Mouse (Mus musculus): ENCODE data around the gene Rflnb. TPM values are rescaled to one million over a fixed set of nuclear protein-coding genes. Genes with fewer than 3 reads are reported as not detected.

Gene Rflnb
- total and polyA plus RNA-seq, 3 experiments, result 18.5 to 36.7 (median 30.7) TPM

- WGBS, result 70% methylated on average over 5 of the region's 5 CpGs
- intact Hi-C loops (cut with DNase I), result no loop called here
- Histone ChIP-seq H3K36me3 (ENCODE audit: control insufficient read depth, insufficient read depth, low read length) (no peaks in the 10 kb centered on the region), H3K27ac (peak overlapping the region; percentile 23; the same call in 1 of the 2 replicates), H3K27me3 (ENCODE audit: control insufficient read depth, insufficient read depth, low read length) (no peaks in the 10 kb centered on the region), H3K4me3 (no peak overlapping the region), H3K4me1 (ENCODE audit: control insufficient read depth, insufficient read depth, low read length) (peaks cover 4% of the 10 kb centered on the region), H3K9ac (ENCODE audit: low read depth, low read length) (no peak overlapping the region), H3K79me2 (replicated peaks; ENCODE audit: control insufficient read depth, insufficient read depth, low read length) (no peaks in the 10 kb centered on the region)
- TF ChIP-seq POLR2A (IDR thresholded peaks at IDR 0.05; ENCODE audit: insufficient read depth, low read depth, low read length) (no peak), CTCF (IDR thresholded peaks at IDR 0.05) (no peak), EP300 (IDR thresholded peaks at IDR 0.05; ENCODE audit: insufficient read depth, low read depth, low read length) (no peak)
- DNase-seq, result no peak
Measured at GRCm38 (mm10) chr11:76050967-76051512, 23.5 kb upstream of the Rflnb start.

GRCm38 (mm10) chr11:76050509-76050908 is 22.9 kb upstream of the Rflnb start:
- no peaks in the 10 kb centered on the region for H3K36me3 ChIP-seq (ENCODE audit: control insufficient read depth, insufficient read depth, low read length)
- no peak overlapping the region for H3K9ac ChIP-seq (ENCODE audit: low read depth, low read length)
- 51% methylated on average over 3 of the region's 3 CpGs for WGBS
- no peaks in the 10 kb centered on the region for H3K79me2 ChIP-seq (replicated peaks; ENCODE audit: control insufficient read depth, insufficient read depth, low read length)
- intact Hi-C loops (cut with DNase I), result no loop called here
- no peak overlapping the region for H3K4me3 ChIP-seq
- H3K4me1 ChIP-seq (ENCODE audit: control insufficient read depth, insufficient read depth, low read length), result peaks cover 3% of the 10 kb centered on the region
- H3K27ac ChIP-seq, result no peak overlapping the region
- H3K27me3 ChIP-seq (ENCODE audit: control insufficient read depth, insufficient read depth, low read length), result no peaks in the 10 kb centered on the region
- TF ChIP-seq EP300 (IDR thresholded peaks at IDR 0.05; ENCODE audit: insufficient read depth, low read depth, low read length) (no peak), POLR2A (IDR thresholded peaks at IDR 0.05; ENCODE audit: insufficient read depth, low read depth, low read length) (no peak), CTCF (IDR thresholded peaks at IDR 0.05) (no peak)
- DNase-seq, result no peak

GRCm38 (mm10) chr11:76045367-76045766 is 17.8 kb upstream of the Rflnb start:
- intact Hi-C loops (cut with DNase I), result no loop called here

GRCm38 (mm10) chr11:76044468-76044867 is 16.9 kb upstream of the Rflnb start:
- peaks cover 34% of the 10 kb centered on the region for H3K4me1 ChIP-seq (ENCODE audit: control insufficient read depth, insufficient read depth, low read length)
- intact Hi-C loops (cut with DNase I), result no loop called here
- DNase-seq, result no peak
- H3K36me3 ChIP-seq (ENCODE audit: control insufficient read depth, insufficient read depth, low read length), result peaks cover 9% of the 10 kb centered on the region
- no peaks in the 10 kb centered on the region for H3K79me2 ChIP-seq (replicated peaks; ENCODE audit: control insufficient read depth, insufficient read depth, low read length)
- no peaks in the 10 kb centered on the region for H3K27me3 ChIP-seq (ENCODE audit: control insufficient read depth, insufficient read depth, low read length)
- H3K4me3 ChIP-seq, result no peak overlapping the region
- peak overlapping the region; percentile 11; the same call in 1 of the 2 replicates for H3K9ac ChIP-seq (ENCODE audit: low read depth, low read length)
- peak overlapping the region; percentile 93 for H3K27ac ChIP-seq
- TF ChIP-seq EP300 (IDR thresholded peaks at IDR 0.05; ENCODE audit: insufficient read depth, low read depth, low read length) (no peak), CTCF (IDR thresholded peaks at IDR 0.05) (no peak), POLR2A (IDR thresholded peaks at IDR 0.05; ENCODE audit: insufficient read depth, low read depth, low read length) (no peak)
- whole genome bisulfite sequencing, result 71% methylated on average over 6 of the region's 6 CpGs

More at GRCm38 (mm10) chr11:76045367-76045766, 17.8 kb upstream of the Rflnb start:
- no peak for TF ChIP-seq EP300 (IDR thresholded peaks at IDR 0.05; ENCODE audit: insufficient read depth, low read depth, low read length)
- Histone ChIP-seq H3K9ac (ENCODE audit: low read depth, low read length) (no peak overlapping the region), H3K4me1 (ENCODE audit: control insufficient read depth, insufficient read depth, low read length) (peaks cover 32% of the 10 kb centered on the region), H3K79me2 (replicated peaks; ENCODE audit: control insufficient read depth, insufficient read depth, low read length) (no peaks in the 10 kb centered on the region), H3K4me3 (no peak overlapping the region), H3K27ac (peak overlapping the region; percentile 93), H3K36me3 (ENCODE audit: control insufficient read depth, insufficient read depth, low read length) (peaks cover 9% of the 10 kb centered on the region), H3K27me3 (ENCODE audit: control insufficient read depth, insufficient read depth, low read length) (no peaks in the 10 kb centered on the region)
- WGBS, result 35% methylated on average over 6 of the region's 6 CpGs
- DNase-seq, result no peak

- peaks cover 38% of the 10 kb centered on the region for H3K4me1 ChIP-seq (ENCODE audit: control insufficient read depth, insufficient read depth, low read length)
- no peaks in the 10 kb centered on the region for H3K79me2 ChIP-seq (replicated peaks; ENCODE audit: control insufficient read depth, insufficient read depth, low read length)
- WGBS, result 5% methylated on average over 5 of the region's 5 CpGs
- DNase-seq, result peak; percentile 64 to 78
- TF ChIP-seq EP300 (IDR thresholded peaks at IDR 0.05; ENCODE audit: insufficient read depth, low read depth, low read length), result peak; percentile 98
- peak; percentile 60; the same call in 1 of the 2 replicates for TF ChIP-seq POLR2A (IDR thresholded peaks at IDR 0.05; ENCODE audit: insufficient read depth, low read depth, low read length)
- no peak for TF ChIP-seq CTCF (IDR thresholded peaks at IDR 0.05)
- peak overlapping the region; percentile 93 for H3K27ac ChIP-seq
- no peak overlapping the region; the same call in 1 of the 2 replicates for H3K4me3 ChIP-seq
- H3K36me3 ChIP-seq (ENCODE audit: control insufficient read depth, insufficient read depth, low read length), result peaks cover 9% of the 10 kb centered on the region
- H3K27me3 ChIP-seq (ENCODE audit: control insufficient read depth, insufficient read depth, low read length), result no peaks in the 10 kb centered on the region
- intact Hi-C loops (cut with DNase I), result loop anchor here (2.0 kb wide), 1 partner anchor 56 kb away; no protein-coding TSS in a partner anchor
- no peak overlapping the region for H3K9ac ChIP-seq (ENCODE audit: low read depth, low read length)
Measured at GRCm38 (mm10) chr11:76042882-76043281, 15.3 kb upstream of the Rflnb start.

- TF ChIP-seq EP300 (IDR thresholded peaks at IDR 0.05; ENCODE audit: insufficient read depth, low read depth, low read length) (peak; percentile 81), POLR2A (IDR thresholded peaks at IDR 0.05; ENCODE audit: insufficient read depth, low read depth, low read length) (peak; percentile 73), CTCF (IDR thresholded peaks at IDR 0.05) (no peak)
Measured at GRCm38 (mm10) chr11:76042041-76042638, 14.6 kb upstream of the Rflnb start.

More at GRCm38 (mm10) chr11:76042041-76042638, 14.6 kb upstream of the Rflnb start:
- H3K9ac ChIP-seq (ENCODE audit: low read depth, low read length), result no peak overlapping the region
- peaks cover 9% of the 10 kb centered on the region for H3K36me3 ChIP-seq (ENCODE audit: control insufficient read depth, insufficient read depth, low read length)
- peaks cover 40% of the 10 kb centered on the region for H3K4me1 ChIP-seq (ENCODE audit: control insufficient read depth, insufficient read depth, low read length)
- 30% methylated on average over 10 of the region's 10 CpGs for WGBS
- H3K4me3 ChIP-seq, result peak overlapping the region; percentile 1; the same call in 1 of the 2 replicates
- H3K27ac ChIP-seq, result peak overlapping the region; percentile 93
- H3K27me3 ChIP-seq (ENCODE audit: control insufficient read depth, insufficient read depth, low read length), result no peaks in the 10 kb centered on the region
- peak; percentile 59 to 60 for DNase-seq
- H3K79me2 ChIP-seq (replicated peaks; ENCODE audit: control insufficient read depth, insufficient read depth, low read length), result no peaks in the 10 kb centered on the region
- intact Hi-C loops (cut with DNase I), result loop anchor here (2.0 kb wide), 1 partner anchor 57 kb away; no protein-coding TSS in a partner anchor
